Mouse (Mus musculus): ENCODE measurements around the gene Prkd2. TPM values are rescaled to one million over a fixed set of nuclear protein-coding genes. Genes with fewer than 3 reads are reported as not detected.

Gene Prkd2
- total RNA-seq, 2 experiments from 2014 or later = 6.3 to 12.0 TPM

DNA sequence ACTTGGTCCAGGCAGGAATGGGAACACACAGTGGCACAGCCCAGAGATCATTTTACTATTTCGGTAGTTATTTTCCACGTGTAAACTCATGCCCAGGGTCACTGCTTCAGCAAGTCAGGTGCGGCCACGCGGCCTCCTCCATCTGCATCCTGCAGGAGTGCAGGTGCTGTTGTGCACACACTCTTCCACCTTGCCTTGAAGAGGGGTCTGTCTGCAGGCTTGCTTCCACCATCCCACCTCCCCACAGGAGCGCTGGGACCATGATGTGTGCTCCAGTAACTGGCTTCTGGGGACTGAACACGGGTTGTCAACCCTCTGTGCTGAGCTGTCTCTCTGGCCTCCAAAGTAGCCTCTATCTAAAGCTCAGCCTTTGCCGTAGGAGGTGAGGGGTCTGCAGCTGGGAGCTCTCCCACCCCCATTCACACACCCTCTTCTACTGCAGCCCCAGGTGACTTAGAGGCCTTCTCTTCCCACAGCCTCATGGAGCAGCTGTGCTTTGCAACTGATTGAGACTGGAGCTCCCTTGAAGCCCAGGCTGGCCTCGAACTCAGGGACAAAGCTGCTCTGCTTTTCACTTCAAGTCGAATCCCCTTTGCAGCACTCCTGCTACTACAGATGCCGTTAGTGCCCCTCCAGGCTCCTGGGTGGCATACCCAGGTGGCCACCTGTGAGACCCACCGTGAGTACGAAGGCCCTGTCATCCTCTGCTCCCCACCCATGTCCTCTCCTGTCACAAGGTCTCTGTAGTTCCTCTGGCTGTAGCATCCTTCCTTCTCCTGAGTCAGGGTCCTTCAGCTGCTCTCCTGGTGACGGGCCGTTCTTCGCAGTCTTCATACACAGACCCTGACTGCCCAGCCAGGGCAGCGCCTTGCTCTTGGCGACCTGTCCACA lies 72.0 kb downstream of the Prkd2 start:
- DNase-seq (ENCODE audit: extremely low spot score in 1 of 2, low spot score in 2 of 2) = no peak
- no peak overlapping the region for H3K4me3 ChIP-seq
- intact Hi-C loops (cut with DNase I) = loop anchor here (5.0 kb wide), 1 partner anchor 167 kb away; no protein-coding TSS in a partner anchor
- no peak for TF ChIP-seq CTCF (IDR thresholded peaks at IDR 0.05)
- H3K27ac ChIP-seq = no peak overlapping the region

DNA sequence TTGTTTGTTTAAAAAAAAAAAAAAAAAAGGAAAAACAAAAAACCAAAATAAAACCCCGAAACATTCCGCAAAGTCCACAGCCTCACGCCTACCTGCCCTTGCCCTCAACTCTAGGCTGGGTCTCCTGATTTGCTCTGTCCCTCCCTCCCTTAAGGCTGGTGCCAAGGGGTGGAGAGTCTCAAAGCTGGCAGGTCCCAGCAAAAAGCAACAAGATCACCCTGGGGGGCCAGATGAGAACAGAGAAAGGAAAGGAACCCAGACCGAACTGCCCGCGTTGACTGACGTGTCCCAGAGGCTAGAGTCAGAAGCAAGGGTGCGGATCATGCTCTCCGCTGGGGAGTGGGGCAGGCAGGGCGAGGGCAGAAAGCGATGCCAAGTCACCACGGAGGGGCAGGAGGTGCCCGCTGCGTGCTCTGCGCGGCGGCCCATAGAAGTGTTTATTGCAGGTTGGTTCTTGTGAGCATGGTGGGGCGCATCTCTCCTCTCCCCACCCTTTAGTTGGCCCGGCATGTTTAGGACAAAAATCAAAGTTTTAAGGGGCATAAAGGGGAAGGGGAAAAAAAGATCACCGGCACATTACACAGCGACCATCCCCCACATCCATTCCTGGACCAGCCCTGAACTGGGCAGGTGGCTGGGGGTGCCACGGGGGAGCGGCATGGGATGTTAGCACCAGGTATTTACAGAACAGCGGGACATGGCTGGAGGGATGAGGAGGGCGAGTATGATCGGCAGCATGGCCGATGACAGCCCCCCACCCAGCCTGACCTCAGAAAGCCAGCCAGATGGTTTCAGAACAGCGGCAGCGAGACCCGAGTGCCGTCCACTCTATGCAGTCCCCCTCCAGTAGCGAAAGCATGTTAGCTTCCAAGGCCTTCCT lies 73.0 kb downstream of the Prkd2 start:
- H3K27ac ChIP-seq = no peak overlapping the region
- H3K4me3 ChIP-seq = no peak overlapping the region
- intact Hi-C loops (cut with DNase I) = no loop called here
- no peak for DNase-seq (ENCODE audit: extremely low spot score in 1 of 2, low spot score in 2 of 2)
- TF ChIP-seq CTCF (IDR thresholded peaks at IDR 0.05) = no peak

DNA sequence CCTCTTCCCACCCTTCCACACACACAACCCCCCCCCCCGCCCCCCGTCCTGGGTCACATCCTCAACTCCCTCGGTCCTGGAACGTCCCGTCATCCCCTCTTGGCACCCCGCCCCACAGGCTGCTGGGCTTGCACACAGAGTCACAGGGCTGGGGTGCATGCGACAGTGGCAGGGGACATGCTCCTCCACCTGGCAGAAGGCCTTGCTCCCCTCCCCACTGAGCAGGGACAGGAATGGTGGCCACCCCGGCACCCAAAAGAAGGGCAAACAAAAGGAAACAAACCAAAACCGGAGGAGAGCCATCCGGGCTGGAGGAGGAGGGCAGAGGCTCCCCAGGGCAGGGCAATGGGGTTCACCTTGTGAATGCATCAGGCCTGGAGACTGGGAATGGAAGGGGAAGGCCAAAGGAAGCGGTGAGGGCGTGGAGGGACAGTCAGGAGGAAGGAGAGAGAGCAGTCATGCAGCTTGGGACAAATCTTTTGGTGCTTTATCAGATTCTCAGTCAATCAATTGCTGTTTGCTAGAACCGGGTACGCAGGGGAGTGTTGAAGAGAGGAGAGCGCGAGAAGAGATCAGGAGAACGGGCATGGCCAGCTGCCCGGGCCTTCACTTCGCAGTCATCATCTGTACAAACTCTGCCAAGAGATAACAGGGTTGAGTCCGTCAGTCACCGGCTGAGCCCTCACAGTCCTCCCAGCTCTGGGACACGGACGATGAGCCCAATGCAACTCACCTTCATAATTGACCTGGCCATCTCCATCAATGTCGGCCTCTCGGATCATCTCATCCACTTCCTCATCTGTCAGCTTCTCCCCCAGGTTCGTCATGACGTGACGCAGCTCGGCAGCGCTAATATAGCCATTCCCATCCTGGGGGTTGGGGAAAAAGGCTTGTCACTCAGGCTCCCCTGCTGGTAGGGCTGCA lies 73.9 kb downstream of the Prkd2 start:
- peak overlapping the region; percentile 69; the same call in 1 of the 2 replicates for H3K27ac ChIP-seq
- no peak for DNase-seq (ENCODE audit: extremely low spot score in 1 of 2, low spot score in 2 of 2)
- intact Hi-C loops (cut with DNase I) = no loop called here

DNA sequence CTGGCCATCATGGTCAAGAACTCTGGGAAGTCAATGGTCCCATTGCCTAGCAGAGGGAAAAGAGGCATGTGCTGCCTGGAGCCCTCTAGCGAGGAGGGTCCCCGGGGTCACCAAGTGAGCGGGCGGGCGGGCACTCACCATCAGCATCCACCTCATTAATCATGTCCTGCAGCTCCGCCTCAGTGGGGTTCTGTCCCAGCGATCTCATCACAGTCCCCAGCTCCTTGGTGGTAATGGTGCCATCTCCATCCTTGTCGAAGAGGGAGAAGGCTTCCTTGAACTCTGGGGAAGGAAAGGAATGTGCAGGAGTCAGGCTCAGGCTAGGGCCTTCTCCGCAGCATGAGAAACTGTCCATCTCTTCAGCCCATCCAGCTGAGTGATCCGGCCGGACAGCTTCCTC lies 74.7 kb downstream of the Prkd2 start:
- DNase-seq (ENCODE audit: extremely low spot score in 1 of 2, low spot score in 2 of 2) = no peak
- no peak for TF ChIP-seq CTCF (IDR thresholded peaks at IDR 0.05)
- intact Hi-C loops (cut with DNase I) = no loop called here
- Histone ChIP-seq H3K4me3 (no peak overlapping the region), H3K27ac (peak overlapping the region; percentile 69)

More for the DNA sequence above, 73.9 kb downstream of the Prkd2 start:
- TF ChIP-seq CTCF (IDR thresholded peaks at IDR 0.05) = no peak; the same call in 1 of the 2 replicates
- no peak overlapping the region for H3K4me3 ChIP-seq

DNA sequence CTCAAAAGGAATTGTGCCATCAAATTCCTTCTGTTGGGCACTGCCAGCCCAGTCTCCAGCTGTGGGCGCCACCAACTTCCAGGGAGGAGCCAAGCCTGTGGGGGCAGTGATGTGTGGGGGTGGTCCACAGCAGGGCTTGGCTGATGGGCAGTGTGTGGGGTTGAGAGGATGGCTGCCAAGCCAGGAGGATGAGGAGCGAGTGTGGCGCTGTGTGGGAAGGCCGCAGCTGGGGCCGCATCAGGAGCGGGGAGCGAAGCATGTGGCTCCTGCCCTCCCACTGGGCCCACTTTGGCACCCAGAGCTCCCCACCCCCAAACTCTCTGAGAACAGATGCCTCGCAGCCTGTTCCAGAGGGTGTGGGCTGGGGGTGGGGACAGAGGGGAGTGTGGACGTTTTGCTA lies 75.3 kb downstream of the Prkd2 start:
- peak overlapping the region; percentile 69 for H3K27ac ChIP-seq
- H3K4me3 ChIP-seq = no peak overlapping the region
- intact Hi-C loops (cut with DNase I) = no loop called here
- no peak; the same call in 1 of the 2 replicates for TF ChIP-seq CTCF (IDR thresholded peaks at IDR 0.05)
- peak; percentile 68 to 79 for DNase-seq (ENCODE audit: extremely low spot score in 1 of 2, low spot score in 2 of 2)

- no peak for TF ChIP-seq CTCF (IDR thresholded peaks at IDR 0.05)
- Histone ChIP-seq H3K27ac (peak overlapping the region; percentile 69), H3K4me3 (no peak overlapping the region)
- intact Hi-C loops (cut with DNase I) = no loop called here
- DNase-seq (ENCODE audit: extremely low spot score in 1 of 2, low spot score in 2 of 2) = no peak
These were observed 76.0 kb downstream of the Prkd2 start for GRCm38 (mm10) chr7:16918670-16919069.

- TF ChIP-seq CTCF (IDR thresholded peaks at IDR 0.05) = no peak
- peak overlapping the region; percentile 74 for H3K27ac ChIP-seq
- no peak for DNase-seq (ENCODE audit: extremely low spot score in 1 of 2, low spot score in 2 of 2)
- H3K4me3 ChIP-seq = peak overlapping the region; percentile 97
- intact Hi-C loops (cut with DNase I) = loop anchor here (5.0 to 10.0 kb wide), 2 partner anchors 102 to 975 kb away; partner anchors contain the start of genes Fkrp, Nop53 and Strn4
These were observed 76.9 kb downstream of the Prkd2 start for GRCm38 (mm10) chr7:16919395-16920149.

Other genes with a start within 250 kb of the Prkd2 start
- 100 to 1,000 TPM; 138 to 140 TPM for gene Arhgap35, start 227.9 kb upstream of the Prkd2 start, total RNA-seq (2021)
- gene Ceacam15, start 167.2 kb upstream of the Prkd2 start, total RNA-seq (2021) = not detected
- gene Ceacam9, start 121.0 kb upstream of the Prkd2 start, total RNA-seq (2021) = under 1 TPM; 0.32 to 0.33 TPM
- 100 to 1,000 TPM; 248 to 254 TPM for gene Ap2s1, start 104.5 kb upstream of the Prkd2 start, total RNA-seq (2021)
- gene Slc1a5, start 61.6 kb upstream of the Prkd2 start, total RNA-seq (2021) = 1 to 10 TPM; 3.2 to 6.2 TPM
- 100 to 1,000 TPM; 287 to 321 TPM for gene Strn4, start 27.0 kb upstream of the Prkd2 start, total RNA-seq (2021)
- gene Fkrp, start 26.2 kb upstream of the Prkd2 start, total RNA-seq (2021) = 10 to 100 TPM; 51.0 to 52.2 TPM
- gene Dact3, start 32.4 kb downstream of the Prkd2 start, total RNA-seq (2021) = 100 to 1,000 TPM; 188 to 196 TPM
- 1 to 10 TPM; 1.8 to 2.7 TPM for gene Gng8, start 48.9 kb downstream of the Prkd2 start, total RNA-seq (2021)
- gene Ptgir, start 63.6 kb downstream of the Prkd2 start, total RNA-seq (2021) = under 1 TPM; 0.11 to 0.21 TPM
- gene Calm3, start 81.2 kb downstream of the Prkd2 start, total RNA-seq (2021) = 1,000 to 10,000 TPM; 1,732 to 1,834 TPM
- gene Pnmal2, start 101.8 kb downstream of the Prkd2 start, total RNA-seq (2021) = 100 to 1,000 TPM; 304 to 311 TPM
- 100 to 1,000 TPM; 106 to 118 TPM for gene Pnmal1, start 116.8 kb downstream of the Prkd2 start, total RNA-seq (2021)
- 10 to 100 TPM; 62.3 to 67.7 TPM for gene Gm42372, start 140.2 kb downstream of the Prkd2 start, total RNA-seq (2021)
- 1 to 10 TPM; 2.2 to 2.4 TPM for gene Ccdc8, start 149.8 kb downstream of the Prkd2 start, total RNA-seq (2021)
- gene Ppp5c, start 185.0 kb downstream of the Prkd2 start, total RNA-seq (2021) = 100 to 1,000 TPM; 163 to 168 TPM
- 10 to 100 TPM; 12.1 to 12.8 TPM for gene Hif3a, start 219.5 kb downstream of the Prkd2 start, total RNA-seq (2021)
- gene Psg16, start 231.1 kb downstream of the Prkd2 start, total RNA-seq (2021) = 1 to 10 TPM; 3.6 to 5.6 TPM

Measured in left cerebral cortex, adult 2 months (tissue).